Mouse (Mus musculus) small intestine, adult 2 months (tissue): ENCODE data around the gene Abo.

Source experiments
- CTCF ChIP-seq: fragments of 200-500 bp; IDR thresholded peaks from 2 replicates; pipeline ENCODE4 v1.5.1; 2012; ENCODE audit warnings: low read depth, mild to moderate bottlenecking, control low read depth, inconsistent platforms, low read length, moderate library complexity, mixed read lengths; ENCODE audit not compliant: insufficient replicate concordance, insufficient read length; ENCODE audit errors: extremely low read depth
- POLR2A ChIP-seq: fragments of 200-500 bp; IDR thresholded peaks from 2 replicates; pipeline ENCODE4 v1.6.1; 2012; ENCODE audit warnings: low read depth, mild to moderate bottlenecking, control low read depth, inconsistent platforms, low read length, moderate library complexity

GRCm38 (mm10) chr2:26827261-26827975, 37.4 kb downstream of the Abo start:
- TF ChIP-seq CTCF (no peak), POLR2A (no peak)
